Mouse (Mus musculus) thymus, postnatal 0 days (tissue): ENCODE data around the gene Tnfrsf21. TPM values are rescaled to one million over a fixed set of nuclear protein-coding genes. Genes with fewer than 3 reads are reported as not detected.

Experiments used
- DNase-seq: peaks from one replicate; pipeline ENCODE4 v3.0.0-alpha.2; 2015; ENCODE audit warnings: low spot score
- polyA plus RNA-seq: library from polyadenylated mRNA; unstranded; fragments of >200 nt; fragmentation: Nextera tagmentation; extraction: Ambion mirVana; gene quantifications from 2 replicates; pipeline ENCODE4 v1.2.1, GENCODE M21; 2015

The Tnfrsf21 gene
- polyA plus RNA-seq, 1 experiment from 2014 or later: 8.9 TPM

- no peak for DNase-seq
Measured at GRCm38 (mm10) chr17:43024531-43024930, 8.2 kb downstream of the Tnfrsf21 start.

GRCm38 (mm10) chr17:43025048-43025447, 8.7 kb downstream of the Tnfrsf21 start:
- no peak for DNase-seq

DNA sequence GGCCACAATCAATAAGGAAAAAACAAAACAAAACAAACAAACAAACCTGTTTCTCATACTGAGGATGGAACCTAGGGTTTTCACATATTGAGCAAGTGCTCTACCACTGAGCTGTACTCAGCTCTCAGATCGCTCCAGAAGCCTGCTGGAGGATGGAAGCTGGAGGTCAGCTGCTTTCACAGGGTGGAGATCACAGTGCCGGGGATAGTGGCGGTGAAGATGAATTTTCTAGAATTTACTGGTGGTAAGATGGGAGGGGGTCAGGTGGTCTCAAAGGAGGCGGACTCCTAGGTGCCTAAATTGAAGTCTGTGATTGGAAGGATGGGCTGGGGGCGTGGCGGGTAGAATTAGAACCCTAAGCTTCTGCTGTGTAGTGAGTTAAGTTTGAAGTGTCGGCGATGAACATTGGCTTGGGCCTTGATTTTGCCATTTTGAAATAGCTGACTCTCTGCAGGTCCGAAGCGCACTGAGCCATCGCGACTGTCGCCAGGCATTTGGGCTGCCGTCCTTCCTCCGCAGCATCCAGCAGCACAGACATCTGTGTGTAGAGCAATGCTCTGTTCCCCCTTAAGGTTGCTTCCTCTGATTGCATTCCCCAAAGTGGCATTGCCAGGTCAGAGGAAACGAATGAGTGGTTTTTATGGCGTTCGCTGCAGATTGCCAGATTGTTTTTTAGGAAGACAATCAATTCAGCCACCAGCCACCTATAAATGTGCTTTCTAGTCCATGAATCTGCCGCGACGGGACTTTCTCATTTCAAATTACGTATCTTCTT, 9.7 kb downstream of the Tnfrsf21 start:
- no peak for DNase-seq

DNA sequence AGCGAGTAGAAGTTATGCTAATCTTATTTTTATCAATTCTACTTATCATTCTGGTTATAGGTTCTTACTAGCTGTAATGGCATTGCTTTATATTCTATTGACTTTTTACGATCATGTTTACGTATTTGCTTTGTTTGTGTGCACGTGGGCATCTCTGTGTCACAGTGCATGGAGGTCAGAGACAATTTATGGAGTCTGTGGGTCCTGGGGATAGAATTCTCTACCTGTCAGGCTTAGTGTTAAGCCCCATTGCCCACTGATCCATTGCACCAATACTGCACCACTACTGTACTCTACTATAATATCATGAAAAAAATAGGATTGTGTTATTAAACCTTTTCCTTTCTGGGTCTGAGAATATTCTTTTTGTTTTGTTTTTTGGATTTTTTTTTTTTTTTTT, 10.4 kb downstream of the Tnfrsf21 start:
- no peak for DNase-seq

DNA sequence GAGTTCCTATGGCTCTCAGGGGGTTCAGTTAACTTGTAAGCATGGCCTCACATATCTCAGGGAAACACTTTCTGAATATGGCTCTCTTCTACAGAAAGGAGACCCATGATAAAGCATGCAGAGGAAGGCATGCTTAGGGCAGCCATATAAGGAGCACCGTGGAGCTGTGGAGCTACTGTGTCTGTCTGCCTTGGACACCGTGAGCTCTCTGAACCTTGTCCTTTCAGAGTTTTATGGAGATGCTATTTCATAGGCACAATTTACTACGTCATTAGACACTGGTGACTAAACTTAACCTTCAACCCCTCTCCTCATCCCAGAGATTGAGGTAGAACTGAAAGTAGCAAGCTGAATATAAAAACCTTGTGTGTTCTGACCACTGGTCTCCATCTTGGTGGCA, 13.2 kb downstream of the Tnfrsf21 start:
- no peak for DNase-seq

DNA sequence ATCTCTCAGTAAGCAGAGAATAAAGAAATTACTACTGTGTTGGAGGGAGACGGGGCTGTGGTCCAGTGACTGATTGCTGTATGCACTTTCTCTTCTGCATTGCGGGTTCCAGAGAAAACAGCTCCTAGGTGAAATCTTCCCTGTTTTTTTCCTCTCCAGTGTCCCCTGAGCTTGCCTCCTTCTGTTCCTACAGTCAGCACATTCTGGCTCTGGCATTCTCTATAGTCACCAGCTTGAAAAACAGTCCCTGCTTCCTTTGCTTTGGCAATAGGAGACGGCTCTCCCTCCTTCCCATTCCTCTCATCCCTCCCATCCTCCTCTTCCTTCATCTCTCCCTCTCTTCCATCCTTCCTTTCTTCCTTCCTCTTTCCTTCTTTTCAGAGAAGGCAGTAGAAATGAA, 13.9 kb downstream of the Tnfrsf21 start:
- no peak for DNase-seq

GRCm38 (mm10) chr17:43032489-43033036, 16.2 kb downstream of the Tnfrsf21 start:
- DNase-seq: no peak

DNA sequence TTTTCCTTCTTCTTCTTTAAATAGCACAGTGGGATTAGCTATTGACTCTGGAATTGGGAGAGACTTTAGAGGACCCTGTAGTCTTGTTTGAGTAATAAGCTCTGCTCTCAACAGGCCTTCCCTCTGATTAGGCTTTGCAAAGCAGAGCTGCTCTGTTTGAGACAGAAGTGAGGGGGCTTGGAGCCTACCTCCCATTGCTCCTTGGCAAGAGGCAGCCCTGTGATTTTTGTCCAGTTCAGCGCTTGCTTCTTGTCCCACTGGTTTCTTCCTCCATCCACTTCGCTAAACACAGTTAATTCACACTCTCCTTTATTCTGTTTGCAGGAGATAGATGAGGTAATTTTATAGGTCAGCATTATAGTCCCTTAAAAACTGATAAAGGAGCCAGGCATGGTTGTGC, 19.0 kb downstream of the Tnfrsf21 start:
- DNase-seq: no peak

DNA sequence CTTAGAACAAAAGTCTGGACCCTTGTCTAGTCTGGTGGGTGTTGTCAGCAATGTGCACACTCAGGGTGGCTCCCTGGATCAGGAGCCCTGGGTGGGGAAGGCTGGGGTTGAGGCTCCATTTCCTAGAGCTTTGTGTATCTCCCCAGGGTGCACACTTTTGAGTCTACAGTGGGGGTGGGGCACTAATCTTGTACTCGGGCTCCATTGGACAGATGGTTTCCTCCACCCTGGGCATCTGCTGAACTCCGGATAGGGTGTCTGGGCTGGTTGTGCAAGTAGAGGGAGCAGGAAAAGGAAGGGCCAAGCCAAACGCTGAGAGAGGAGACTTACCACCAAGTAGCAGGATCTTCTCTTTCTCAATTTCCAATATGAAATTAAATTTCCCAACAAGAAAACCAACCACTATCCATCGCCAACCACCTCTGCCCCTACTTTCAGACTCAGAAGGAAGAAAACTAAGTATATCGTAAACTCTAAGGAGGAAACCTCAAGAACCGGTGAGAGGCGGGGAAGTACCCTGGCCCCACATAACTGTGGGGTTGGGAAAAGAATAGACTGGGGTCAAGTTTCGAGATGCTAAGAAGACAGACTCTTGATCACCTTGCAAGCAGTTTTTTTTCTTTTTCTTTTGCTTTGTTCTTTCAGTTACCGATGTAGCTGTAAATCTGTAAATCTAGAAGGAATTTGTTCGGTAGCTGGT, 19.9 kb downstream of the Tnfrsf21 start:
- no peak for DNase-seq

- no peak for DNase-seq
Measured at GRCm38 (mm10) chr17:43040571-43040970, 24.2 kb downstream of the Tnfrsf21 start.

GRCm38 (mm10) chr17:43050619-43051018, 34.3 kb downstream of the Tnfrsf21 start:
- no peak for DNase-seq

DNA sequence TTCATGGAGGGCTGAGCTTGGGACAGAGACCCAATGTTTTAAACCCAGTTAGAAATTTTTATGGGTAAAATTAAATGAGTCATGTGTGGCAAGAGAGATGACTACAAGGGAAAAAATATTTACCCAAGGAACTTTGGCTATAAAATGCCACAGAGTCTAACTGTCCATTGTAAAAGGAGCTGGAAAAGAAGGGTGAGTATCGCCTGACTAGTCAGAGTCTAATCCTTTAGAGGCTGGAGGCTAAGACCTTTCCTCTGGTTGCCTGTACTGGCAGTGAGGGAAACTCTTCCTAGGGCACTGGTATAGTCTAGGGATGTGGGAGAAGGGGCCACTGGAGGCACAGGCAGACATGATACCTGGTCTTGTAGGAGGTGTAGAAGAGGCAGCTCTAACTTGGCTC, 36.4 kb downstream of the Tnfrsf21 start:
- DNase-seq: no peak

DNA sequence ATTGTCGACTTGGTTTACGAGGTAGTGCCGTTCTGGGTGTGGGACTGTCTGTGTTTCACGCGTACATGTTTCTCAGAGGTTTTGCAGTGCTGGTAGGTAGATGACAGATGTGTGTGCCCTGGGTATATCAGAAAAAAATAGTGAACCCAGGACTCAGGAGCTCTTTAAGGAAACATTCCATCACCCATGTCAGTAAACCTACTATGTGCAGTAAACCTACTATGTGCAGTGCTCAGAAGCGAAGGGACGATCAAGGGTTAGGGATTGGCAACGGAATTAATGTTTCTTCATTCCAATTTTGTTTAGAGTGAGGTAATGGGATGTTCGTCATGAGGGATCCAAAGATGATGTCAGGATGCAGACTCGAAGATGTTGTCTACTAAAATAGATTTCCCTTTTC, 37.6 kb downstream of the Tnfrsf21 start:
- no peak for DNase-seq

DNA sequence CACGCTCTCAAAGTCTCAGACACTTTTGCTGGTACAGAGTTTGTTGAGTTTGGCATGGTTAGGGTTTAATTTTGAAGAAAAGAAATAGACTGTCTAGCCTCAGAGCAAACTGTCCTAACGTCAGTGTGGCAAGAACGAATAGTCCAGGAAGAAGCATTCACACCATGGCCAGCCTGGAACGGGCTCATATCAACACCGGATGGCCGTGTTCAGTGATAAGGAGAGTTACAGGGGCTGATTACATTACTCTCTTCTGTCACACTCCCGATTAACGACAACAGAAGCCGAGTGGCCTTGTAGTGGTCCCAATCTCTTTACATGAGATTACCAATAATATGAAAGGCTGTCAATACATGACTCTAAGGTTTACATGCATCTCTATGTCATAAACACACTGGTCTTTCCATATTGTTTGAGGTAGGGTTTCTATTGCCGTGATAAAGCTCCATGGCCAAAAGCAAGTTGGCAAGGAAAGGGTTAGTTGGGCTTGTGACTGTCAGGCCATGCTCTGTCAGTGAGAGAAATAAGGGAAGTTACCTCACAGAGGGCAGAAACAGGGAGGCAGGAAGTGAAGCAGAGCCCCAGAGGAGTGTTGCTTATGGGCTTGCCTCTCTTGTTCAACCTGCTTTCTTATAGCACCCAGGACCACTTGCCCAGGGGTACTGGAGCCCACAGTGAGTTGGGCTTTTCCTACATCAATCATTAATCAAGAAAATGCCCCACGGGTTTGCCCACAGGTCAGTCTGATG, 42.1 kb downstream of the Tnfrsf21 start:
- no peak for DNase-seq

DNA sequence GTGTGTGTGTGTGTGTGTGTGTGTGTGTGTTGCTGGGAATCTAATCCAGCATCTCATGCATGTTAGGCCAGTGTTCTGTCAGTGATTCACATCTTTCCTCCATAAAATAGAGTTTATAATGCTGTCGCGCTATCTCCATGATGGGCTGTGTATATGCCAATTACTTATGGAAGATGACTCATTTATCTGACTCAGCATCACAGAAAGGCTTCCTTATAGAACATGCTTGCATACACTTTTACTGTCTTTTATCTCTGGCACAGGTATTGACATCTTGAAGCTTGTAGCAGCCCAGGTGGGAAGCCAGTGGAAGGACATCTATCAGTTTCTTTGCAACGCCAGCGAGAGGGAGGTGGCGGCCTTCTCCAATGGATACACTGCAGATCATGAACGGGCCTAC, 48.4 kb downstream of the Tnfrsf21 start:
- no peak for DNase-seq

GRCm38 (mm10) chr17:43068846-43069553, 52.6 kb downstream of the Tnfrsf21 start:
- DNase-seq: no peak

GRCm38 (mm10) chr17:43070946-43071345, 54.6 kb downstream of the Tnfrsf21 start:
- no peak for DNase-seq

GRCm38 (mm10) chr17:43072142-43072786, 55.9 kb downstream of the Tnfrsf21 start:
- DNase-seq: no peak

DNA sequence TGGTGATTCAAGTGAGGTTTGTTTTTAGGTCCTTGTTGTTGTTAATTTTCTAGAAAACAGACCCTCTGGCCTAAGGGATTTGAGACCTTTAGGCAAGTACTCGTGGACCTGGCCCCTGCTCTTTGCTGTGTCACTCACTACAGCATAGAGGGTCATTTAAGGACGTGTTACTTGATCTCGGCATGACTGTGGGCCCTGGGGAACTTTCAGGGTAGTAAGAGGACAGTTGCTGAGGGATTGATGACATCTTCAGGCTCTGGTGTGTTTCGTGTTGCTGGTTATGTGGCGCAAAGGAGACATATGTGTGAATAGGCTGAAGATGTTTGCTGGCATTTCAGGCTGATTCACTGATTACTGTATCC, 56.4 kb downstream of the Tnfrsf21 start:
- no peak for DNase-seq

- no peak for DNase-seq
Measured at GRCm38 (mm10) chr17:43074391-43074790, 58.0 kb downstream of the Tnfrsf21 start.

GRCm38 (mm10) chr17:43075100-43075499, 58.7 kb downstream of the Tnfrsf21 start:
- DNase-seq: no peak
